Mouse (Mus musculus) B cell, adult 2 months (primary cell): ENCODE results near the gene Arl6ip4.

ENCODE experiments used
- DNase-seq, 2 experiments: peaks; one replicate each; pipeline ENCODE4 v3.0.0; 2022

The Arl6ip4 gene

DNA sequence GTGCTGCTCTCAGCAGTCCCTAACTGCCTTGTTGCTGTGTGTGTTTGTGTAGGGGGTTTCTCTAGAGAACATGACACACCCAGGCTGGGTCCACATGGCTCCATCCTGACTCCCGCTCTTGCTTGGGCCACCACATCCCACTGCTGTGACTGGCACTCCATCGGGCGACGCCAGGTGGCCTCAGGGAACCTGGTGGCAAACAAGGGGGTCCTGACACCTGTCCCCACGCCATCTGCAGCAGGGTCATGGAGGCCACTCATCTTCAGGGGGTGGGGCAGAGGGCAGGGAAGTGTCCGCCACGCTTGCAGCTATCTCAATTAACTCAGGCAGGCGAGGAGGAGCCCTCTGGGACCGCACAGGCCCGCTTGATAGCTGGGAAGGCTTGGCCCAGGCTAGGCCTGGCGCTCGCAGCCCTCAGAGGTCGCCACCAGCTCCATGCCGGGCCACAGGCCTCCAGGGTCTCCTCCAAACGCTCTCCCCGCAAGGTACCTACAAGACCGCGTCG lies 20.8 kb upstream of the Arl6ip4 start:
- DNase-seq = no peak

DNA sequence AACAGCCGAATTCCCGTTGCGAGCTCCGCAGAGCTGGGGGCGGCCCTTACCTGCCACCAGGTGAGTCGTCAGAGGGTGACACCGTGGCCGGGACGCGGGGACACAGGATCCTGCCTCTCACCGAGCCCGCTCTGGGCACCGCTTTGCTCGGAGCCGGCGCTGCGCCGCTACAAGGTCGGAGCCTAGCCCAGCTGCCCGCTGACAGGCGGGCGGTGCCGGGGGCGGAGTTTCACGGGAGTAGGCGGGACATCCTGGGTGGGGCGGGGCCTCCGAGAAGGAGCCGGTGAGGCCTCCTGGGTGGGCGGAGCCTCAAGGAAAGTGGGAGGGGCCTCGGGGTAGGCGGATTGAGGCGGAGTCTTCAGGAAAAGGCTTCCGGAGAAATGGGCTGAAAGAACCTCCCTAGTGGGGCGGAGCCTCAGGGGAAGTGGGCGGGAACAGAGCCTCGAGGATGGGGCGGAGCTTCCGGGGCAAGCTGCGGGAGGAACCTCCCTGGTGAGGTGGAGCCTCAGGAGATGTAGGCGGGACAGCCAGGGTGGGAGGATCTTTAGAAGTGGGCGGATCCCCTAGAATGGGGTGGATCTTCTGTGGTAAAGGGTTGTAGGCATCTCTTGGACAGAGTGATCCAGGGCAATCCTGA lies 20.2 kb upstream of the Arl6ip4 start, which contains the start of gene Abcb9:
Gene Abcb9 (minus strand): TSS at position 203 of the 637 bp plus-strand sequence.
- DNase-seq = peak; percentile 100

- DNase-seq = no peak
Observed at GRCm38 (mm10) chr5:124098923-124099322, 17.0 kb upstream of the Arl6ip4 start.

GRCm38 (mm10) chr5:124100128-124101044 lies 15.5 kb upstream of the Arl6ip4 start:
- no peak for DNase-seq

DNA sequence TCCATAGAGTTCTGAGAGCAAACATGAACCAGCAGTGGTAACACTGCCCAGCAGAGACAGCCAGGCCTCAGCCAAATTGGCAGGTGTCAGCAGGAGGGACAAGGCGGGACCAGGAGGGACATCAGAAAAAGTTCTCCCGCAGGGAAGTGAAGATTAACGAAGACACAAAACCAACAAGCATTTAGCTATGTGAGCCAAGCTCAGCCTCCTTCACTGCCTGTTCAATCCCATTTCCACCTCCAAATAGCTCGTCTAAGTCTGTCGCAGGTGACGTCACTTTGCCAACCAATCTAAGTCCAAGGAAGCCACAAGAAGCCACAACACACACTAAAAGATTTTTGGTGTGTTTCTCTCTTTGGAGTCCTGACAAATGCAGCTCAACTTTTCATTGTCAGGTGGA lies 13.6 kb upstream of the Arl6ip4 start:
- DNase-seq = no peak

- no peak for DNase-seq
Observed at GRCm38 (mm10) chr5:124103020-124103419, 12.9 kb upstream of the Arl6ip4 start.

DNA sequence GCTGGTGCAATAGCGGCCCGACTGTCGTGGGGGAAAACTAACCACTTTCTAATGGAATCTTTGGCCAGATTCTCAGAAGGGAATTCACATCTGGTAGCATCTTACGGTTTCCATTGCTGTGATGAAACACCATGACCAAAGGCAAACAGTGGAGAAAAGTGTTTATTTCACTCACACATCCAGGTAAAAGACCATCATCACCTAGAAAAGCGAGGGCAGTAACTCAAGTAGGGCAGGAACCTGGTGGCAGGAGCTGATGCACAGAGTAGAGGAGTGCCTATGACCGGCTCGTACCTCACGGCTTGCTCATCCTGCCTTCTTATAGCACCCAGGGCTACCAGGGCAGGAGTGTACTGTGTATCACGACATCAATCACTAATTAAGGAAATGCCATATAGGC lies 12.3 kb upstream of the Arl6ip4 start:
- no peak for DNase-seq

DNA sequence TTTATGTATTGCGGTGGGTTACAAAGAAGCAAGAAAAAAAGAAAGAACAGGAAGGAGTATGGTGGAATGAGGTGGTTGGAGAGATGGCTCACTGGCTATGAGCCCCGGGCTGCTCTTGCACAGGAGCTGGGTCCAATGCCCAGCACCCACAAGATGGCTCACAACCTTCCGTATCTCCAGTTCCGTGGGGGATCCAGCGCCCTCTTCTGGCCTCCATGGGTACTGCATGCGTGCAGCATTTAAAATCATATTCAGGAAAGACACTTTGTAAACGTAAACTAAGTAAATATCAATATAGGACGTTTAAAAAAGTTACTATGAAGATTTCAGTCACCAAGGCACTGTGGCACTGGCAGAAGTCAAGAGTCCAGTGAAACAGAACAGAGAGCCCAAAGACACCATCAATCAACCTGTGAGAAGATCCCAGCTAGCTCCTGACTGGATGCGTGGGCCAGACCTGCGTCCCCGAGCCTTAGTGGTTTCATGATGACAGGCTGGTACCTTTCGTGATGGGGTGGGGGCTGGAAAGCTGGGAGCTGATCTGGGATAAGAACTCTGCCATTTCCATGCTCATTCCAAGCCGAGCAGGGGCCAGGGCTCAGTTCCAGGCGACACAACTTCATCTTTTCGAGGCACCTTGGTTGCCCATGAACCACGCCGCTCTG lies 4.7 kb upstream of the Arl6ip4 start:
- peak; percentile 80 to 82 for DNase-seq

DNA sequence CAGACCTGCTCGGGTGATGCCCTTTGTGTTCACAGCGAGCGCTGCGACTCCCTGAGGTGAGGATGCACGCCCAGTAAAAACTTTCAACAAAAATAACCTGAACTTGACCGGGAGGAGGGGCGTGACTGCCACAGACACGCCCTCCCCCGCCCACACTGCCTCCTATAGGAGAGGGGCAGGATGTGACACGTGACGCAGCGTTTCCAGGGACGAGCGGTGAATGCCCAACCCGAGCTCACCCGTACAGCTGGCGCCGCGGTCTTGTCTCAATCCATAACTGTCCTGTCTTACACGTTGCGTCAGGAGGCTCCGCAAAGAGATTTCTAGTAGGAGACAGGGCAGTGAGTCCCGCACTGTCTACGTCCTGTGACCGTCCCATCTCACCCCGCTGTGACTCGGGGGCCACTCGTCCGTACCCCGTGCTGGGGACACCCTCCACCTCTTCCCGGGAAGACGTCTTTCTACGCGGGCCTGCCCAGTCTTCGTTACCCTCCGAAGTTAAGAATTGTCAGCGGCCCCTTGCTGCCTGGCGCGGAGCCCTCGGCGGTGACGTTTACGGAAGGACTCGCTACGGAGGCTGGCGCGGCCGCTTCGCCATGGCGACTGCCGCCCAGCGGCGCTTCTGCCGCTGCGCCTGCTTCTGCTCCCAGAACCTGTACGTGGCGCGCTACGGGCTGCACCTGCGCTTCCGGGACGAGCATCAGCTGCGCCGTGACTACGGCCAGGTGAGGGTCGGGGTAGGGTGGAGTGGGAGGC lies 4.0 kb upstream of the Arl6ip4 start, which contains the start of gene Ogfod2:
Gene Ogfod2 (plus strand): TSS at position 556 of the 756 bp plus-strand sequence.
- DNase-seq = peak; percentile 94 to 95

DNA sequence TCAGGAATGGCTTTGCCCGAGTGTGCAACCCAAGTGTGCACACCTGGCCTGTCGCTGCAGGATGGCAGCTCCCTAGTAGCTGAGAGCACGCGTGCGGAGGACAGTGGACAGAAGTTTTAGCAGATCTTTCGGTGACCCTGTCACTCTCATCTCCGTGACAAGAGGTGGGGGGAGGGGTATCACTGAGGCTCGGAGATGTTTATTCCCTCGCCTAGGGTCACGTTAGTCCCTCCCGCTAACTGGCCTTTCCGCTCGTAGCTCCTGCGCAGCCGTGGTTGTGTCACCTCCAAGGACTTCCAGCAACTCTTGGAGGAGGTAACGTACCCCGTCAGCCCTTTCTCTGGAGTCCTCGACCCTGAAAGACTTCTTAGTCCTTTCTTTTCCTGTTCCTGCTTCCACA lies 3.4 kb upstream of the Arl6ip4 start:
- no peak for DNase-seq

- DNase-seq = peak; percentile 66 to 69
Observed at GRCm38 (mm10) chr5:124113030-124113429, 2.9 kb upstream of the Arl6ip4 start.

DNA sequence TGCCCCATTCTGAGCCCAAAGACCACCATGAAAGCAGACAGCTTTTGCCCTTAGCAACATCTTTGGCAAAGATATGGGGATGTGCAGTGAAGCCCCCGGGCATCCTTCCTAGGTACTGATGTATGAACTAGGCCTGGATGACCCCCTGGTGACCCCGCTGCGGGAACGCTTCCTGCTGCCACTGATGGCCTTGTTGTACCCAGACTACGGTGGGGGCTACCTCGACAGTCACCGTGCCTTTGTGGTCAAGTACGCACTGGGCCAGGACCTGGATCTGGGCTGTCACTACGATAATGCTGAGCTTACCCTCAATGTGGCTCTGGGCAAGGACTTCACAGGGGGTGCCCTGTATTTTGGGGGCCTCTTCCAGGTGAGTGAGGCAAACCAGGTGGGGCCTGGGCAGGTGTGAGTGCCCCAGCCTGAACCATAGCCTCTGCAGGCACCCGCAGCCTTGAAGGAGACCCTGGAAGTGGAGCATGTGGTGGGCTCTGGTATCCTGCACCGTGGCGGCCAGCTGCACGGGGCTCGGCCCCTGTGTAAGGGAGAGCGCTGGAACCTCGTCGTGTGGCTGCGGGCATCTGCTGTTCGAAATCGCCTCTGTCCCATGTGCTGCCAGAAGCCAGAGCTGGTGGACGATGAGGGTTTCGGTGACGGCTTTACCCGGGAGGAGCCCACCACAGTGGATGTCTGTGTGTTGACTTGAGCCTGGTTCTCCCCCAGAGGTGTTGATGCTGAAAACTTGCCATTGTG lies 1.4 kb upstream of the Arl6ip4 start:
- DNase-seq = no peak

- DNase-seq = no peak
Observed at GRCm38 (mm10) chr5:124115531-124115930, 358 bp upstream of the Arl6ip4 start.

- DNase-seq = no peak
Observed at GRCm38 (mm10) chr5:124119204-124119603, 3.3 kb downstream of the Arl6ip4 start.

DNA sequence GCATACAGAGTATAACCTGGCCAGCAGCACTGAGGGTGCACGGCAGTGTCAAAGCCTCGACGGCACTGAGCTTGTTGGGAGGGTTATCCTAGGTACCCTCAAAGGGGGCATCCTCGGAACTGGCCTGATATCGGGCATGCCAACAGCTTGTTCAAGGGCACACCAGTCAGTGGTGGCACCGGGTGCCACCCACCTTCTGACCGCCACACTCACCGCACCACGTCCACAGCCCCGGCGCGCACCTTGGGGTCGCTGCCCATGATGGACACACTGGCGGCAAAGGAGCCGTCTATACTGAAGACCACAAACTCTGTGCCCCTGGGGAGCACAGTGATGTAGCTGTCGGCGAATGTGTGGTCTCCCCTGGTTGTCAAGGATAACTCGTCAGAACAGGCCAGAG lies 6.5 kb downstream of the Arl6ip4 start:
- DNase-seq = no peak

- no peak for DNase-seq
Observed at GRCm38 (mm10) chr5:124125093-124125492, 9.2 kb downstream of the Arl6ip4 start.

- no peak for DNase-seq
Observed at GRCm38 (mm10) chr5:124134261-124134660, 18.4 kb downstream of the Arl6ip4 start.

DNA sequence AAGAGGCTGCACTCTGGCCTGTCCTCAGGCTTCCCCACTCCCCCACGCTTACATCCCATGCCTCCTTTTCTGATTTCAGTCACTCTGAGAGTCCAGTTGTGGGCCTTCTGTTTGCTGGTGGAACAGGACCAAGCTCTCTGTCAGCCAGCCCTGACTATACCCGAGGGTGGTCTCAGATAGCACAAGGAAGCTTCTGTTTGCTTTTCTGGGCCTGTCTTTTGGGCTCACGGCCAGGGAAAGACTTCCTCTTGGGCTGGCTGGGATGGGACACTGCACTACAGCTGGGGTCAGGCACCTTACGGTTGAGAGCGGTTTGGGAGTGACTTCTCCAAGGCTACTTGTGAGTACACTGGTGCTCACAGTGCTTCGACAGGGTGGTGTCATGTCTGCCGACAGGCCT lies 22.2 kb downstream of the Arl6ip4 start:
- no peak for DNase-seq

DNA sequence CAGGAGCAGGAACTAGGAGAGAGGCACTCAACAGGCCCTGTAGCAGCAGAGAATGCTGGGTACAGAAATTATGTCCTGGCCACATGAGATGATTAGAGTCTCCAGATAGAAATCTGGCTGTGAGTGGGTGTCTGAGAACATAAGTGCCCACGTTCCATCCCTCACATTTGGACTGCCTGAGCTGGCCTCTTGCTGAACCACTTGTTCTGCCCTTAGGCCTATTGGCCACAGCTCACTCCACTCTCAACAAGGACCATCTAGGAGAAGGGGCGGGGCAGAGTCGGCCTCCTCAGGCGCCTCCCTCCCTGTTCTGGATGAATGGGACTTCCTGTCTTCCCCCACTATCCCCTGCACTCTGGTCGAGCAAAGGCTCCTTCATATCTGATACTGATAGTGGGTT lies 33.1 kb downstream of the Arl6ip4 start:
- DNase-seq = no peak

DNA sequence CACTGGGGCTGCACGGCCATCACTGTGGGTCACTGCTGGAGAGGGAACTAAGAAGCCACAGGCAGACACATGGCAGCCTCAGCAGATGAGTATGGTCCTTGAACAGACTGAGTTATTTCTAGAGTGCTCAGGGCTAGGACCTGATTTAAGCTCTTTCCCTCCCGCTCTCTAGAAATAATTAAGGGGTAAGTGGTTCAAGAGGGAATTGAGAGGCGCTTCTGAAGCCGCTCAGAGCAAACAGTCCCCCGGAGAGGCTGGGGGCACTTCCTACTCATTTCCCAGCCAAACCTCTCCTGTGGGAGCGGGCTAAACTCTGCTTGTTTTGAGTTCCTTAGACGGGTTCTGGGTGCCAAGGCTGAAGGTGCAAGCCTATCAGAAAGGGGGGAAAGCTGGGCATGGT lies 35.0 kb downstream of the Arl6ip4 start:
- DNase-seq = no peak

- DNase-seq = no peak
Observed at GRCm38 (mm10) chr5:124152734-124153133, 36.8 kb downstream of the Arl6ip4 start.

DNA sequence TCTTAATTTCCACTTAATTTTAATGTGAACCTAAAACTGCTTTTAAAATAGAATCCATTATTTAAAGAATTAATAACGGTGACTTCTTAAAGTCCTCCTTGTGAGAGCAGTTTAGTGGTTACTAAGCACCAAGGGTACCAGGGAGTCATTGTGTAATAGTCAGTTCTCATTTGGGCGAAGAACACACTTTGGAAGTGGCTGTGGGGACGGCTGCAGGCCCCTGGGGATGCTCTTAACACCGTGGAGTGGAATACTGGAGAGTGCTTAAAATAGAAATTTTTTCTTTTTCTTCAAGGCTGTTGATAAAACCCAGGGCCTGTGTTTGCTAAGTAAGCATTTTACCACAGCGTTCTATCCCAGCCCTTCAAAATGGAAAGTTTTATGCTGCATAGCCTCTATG lies 40.1 kb downstream of the Arl6ip4 start:
- DNase-seq = no peak
